Mouse (Mus musculus): Measurements from ENCODE around the gene Wnt3a.
"Not testable (repeated sequence)": the region's sequence is repeated elsewhere in the genome, so short reads cannot be mapped to it uniquely, and the experiment has no call there.

Wnt3a gene

GRCm38 (mm10) chr11:59221604-59222003 is 68.9 kb downstream of the Wnt3a start:
- no peak for DNase-seq (ENCODE audit: extremely low read depth, low read depth)

- DNase-seq (ENCODE audit: extremely low read depth, low read depth): no peak
Observed at GRCm38 (mm10) chr11:59219064-59219463, 71.5 kb downstream of the Wnt3a start.

GRCm38 (mm10) chr11:59218389-59218998 is 72.1 kb downstream of the Wnt3a start:
- no peak for DNase-seq (ENCODE audit: extremely low read depth, low read depth)

GRCm38 (mm10) chr11:59216955-59217354 is 73.6 kb downstream of the Wnt3a start:
- DNase-seq (ENCODE audit: extremely low read depth, low read depth): peak; percentile 47

- DNase-seq (ENCODE audit: extremely low read depth, low read depth): no peak
Observed at GRCm38 (mm10) chr11:59212892-59213494, 77.6 kb downstream of the Wnt3a start.

GRCm38 (mm10) chr11:59212320-59212719 is 78.2 kb downstream of the Wnt3a start:
- not testable (repeated sequence) for DNase-seq (ENCODE audit: extremely low read depth, low read depth)

GRCm38 (mm10) chr11:59211561-59211960 is 79.0 kb downstream of the Wnt3a start:
- DNase-seq (ENCODE audit: extremely low read depth, low read depth): not testable (repeated sequence)

GRCm38 (mm10) chr11:59210020-59210419 is 80.5 kb downstream of the Wnt3a start:
- no peak for DNase-seq (ENCODE audit: extremely low read depth, low read depth)

- DNase-seq (ENCODE audit: extremely low read depth, low read depth): no peak
Observed at GRCm38 (mm10) chr11:59209580-59209979, 81.0 kb downstream of the Wnt3a start.

- DNase-seq (ENCODE audit: extremely low read depth, low read depth): peak; percentile 53
Observed at GRCm38 (mm10) chr11:59209003-59209441, 81.5 kb downstream of the Wnt3a start.

- DNase-seq (ENCODE audit: extremely low read depth, low read depth): peak; percentile 87
Observed at GRCm38 (mm10) chr11:59208153-59208831, 82.3 kb downstream of the Wnt3a start, which contains the start of gene 2310033P09Rik. TSS of gene 2310033P09Rik (plus strand) at chr11:59208321.

- peak; percentile 65 for DNase-seq (ENCODE audit: extremely low read depth, low read depth)
Observed at GRCm38 (mm10) chr11:59202081-59202995, 88.2 kb downstream of the Wnt3a start, which contains the start of gene Mrpl55. TSS of gene Mrpl55 (plus strand) at chr11:59202486.

GRCm38 (mm10) chr11:59201216-59202002 is 89.1 kb downstream of the Wnt3a start:
- DNase-seq (ENCODE audit: extremely low read depth, low read depth): peak; percentile 58
